Mouse (Mus musculus): ENCODE measurements at regions not wholly inside any gene's neighbourhood (a gene's known extent, or its start where the extent isn't known, plus 50 kb on each side); places are given as distances from the start of the nearest gene placed in this dataset.

DNA sequence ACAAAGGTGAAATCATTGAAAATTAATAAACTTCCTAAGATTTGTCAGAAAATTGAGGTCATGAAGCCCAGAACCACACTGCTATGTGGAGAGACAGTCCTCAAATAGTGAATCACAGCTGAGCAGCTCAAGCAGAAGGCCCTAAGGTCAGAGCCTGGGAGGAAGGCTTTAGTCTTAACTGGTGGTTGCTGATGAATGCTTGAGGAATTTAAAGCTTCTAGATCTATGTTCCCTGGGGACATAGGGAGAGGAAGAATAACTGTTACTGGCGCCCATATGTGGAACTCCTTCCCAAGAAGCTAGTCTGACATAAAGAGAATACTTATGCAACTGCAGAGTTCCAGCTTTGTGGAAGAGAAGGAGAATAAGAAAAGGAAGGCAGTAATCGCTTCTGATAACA is 919.5 kb downstream of the D3Ertd751e start:
- no peak for DNase-seq (ENCODE audit: low spot score)

DNA sequence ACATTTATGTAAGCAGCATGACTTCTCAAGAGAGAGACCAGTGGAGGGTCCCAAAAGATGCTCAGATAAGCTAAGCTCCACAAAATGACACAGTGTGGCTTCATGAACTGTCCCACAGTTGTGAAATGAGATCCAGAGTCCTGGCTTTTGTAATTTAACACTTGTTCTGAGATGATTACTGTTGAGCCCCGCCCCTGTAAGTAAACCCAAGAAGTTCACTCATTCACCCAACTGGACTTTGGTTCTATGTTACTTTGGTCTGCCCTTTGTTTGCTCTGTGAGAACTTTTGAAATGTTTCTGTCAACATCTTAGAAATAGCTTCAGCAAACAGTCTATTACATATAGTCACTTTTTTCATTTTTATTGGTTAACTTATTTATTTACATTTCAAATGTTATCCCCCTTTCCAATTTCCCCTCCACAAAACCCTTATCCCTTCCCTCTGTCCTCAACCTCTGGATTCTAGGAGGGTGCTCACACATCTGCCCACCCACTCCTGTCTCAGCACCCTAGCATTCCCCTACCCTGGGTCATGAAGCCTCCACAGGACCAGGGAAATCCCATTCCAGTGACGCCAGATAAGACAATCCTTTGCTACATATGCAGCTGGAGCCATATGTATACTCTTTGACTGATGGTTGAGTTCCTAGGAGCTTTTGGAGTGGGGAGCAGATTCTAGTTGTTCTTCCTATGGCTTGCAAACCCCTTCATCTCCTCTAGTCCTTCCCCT is 934.4 kb downstream of the D3Ertd751e start:
- no peak for DNase-seq (ENCODE audit: low spot score)

DNA sequence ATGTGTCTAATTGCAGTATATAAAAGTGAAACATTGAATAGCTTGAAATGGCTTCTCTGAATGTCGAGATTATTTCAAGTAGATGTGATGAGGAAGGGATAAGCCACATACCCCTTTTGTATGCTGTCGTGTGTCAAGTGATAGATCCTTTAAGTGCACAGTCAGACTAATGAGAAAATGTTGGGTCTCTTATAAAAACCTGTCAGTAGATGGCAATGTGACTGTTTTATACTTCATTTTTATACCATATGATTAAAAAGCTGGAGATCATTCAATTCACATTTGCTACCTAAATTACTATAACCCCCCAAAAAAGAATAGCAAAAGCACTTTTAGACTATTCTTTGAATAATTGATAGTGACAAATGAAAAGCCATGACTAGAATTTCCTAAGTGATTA is 952.3 kb downstream of the D3Ertd751e start:
- DNase-seq (ENCODE audit: low spot score) = no peak

DNA sequence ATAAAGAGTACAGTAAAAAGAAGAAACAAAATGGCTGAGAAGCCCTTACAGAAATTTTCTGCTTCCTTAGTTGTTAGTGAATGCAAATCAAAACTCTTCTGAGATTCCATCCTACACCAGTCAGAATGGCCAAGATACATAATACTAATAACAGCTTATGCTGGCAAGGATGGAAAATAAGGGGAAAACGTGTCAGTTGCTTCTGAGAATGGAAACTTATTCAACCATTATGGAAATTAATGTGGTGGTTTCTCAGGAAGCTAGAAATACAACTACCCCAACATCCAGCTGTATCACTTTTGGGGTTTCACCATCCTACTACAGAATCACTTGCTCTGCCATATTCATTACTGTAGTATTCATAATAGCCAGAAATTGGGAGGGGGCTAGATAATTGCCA is 996.5 kb downstream of the D3Ertd751e start:
- DNase-seq (ENCODE audit: low spot score) = no peak

DNA sequence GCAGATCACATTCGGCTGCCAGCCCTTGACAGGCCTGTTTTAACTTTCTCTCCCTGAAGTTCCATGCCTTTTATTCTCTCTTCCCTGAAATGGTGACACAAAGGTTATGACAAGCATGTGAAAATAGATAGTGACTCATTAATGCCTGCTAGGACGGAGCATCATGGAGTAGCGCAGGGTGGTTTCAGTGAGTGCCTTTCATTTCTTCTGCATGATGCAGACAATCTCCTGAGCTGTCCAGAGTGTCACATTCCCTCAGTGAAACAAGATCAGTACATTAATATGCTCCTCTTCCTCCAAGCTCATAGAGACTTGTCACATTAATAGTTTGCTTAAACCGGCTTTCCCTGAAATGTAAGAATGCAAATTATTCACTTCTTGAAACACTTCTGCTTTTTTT is 1010.7 kb downstream of the D3Ertd751e start:
- DNase-seq (ENCODE audit: low spot score) = no peak

DNA sequence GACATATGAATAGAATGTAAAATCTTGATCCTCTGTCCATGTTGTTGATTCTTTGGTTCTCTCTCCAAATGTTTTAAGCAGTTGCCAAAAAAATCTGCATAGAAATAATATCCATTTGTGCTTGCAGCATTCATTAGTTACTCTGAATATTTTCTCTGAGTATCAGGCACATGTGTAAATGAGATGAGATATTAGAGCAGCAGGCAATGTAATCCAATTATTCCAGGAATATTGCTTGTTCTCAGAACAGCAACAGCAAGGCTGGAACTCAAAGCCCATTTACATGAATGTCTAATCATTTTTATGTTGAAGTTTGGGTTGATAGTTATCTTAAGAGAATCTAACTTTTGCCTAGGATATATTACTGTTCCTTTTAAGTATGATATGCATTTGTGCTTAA is 1014.9 kb downstream of the D3Ertd751e start:
- DNase-seq (ENCODE audit: low spot score) = no peak

DNA sequence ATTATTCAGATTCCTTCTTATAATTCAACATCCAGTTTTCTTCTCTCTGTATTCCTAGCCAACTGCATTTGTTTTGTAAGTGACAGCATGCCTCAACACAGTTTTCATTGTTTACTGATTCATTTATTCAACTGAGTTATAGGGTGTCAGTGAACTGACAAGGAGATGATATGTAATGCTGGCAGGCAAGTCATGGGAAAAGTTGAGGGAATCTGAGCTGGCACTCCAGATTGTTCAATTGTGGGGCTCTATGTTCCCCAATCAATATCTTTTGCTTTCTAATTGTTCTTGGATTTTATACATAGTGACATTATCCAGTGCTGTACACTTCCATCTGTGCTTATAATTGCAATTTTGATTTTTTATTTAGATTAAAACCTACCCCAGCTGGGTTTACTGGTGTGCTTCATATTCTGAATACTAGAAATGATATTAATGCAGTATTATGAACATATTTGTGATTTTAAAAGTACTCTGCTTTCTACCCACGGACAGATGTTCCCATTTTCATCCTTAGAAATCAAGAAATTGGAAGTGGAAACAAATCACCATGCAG is 1015.5 kb downstream of the D3Ertd751e start:
- DNase-seq (ENCODE audit: low spot score) = no peak

DNA sequence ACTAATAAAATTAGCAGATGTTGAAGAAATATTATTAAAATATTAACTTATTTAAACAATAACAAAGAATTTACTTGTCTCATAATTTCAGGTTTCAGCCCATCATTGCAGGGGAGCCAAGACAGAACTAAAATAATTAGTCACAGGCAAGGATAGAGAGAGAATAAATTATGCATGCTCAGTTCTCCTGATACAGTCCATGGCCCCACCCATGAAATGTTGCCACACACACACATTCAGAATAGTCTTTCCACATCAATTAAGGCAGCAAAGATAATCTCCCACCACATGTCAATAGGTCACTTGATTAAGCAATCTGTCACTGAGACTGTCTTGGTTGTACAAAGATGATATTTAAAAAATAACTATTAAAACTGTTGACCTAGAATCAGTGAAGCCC is 1019.8 kb downstream of the D3Ertd751e start:
- no peak for DNase-seq (ENCODE audit: low spot score)

DNA sequence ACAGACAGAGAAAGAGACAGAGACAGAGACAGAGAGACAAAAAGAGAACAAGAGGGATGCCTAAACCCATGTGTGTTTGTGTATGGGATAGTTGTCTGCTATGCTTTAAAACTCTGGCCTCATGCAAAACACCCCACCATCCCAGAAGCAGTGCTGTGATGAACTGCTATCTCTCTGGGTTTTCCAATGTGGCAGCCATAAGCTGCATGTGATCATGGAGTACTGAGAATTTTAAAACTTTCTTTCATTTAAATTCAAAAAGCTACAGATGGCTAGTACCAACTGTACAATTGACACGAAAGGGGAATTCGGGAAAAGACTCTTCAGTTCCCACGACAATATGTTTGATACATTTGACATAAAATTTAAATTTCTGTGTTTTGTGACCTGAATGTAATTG is 1041.1 kb downstream of the D3Ertd751e start:
- no peak for DNase-seq (ENCODE audit: low spot score)

DNA sequence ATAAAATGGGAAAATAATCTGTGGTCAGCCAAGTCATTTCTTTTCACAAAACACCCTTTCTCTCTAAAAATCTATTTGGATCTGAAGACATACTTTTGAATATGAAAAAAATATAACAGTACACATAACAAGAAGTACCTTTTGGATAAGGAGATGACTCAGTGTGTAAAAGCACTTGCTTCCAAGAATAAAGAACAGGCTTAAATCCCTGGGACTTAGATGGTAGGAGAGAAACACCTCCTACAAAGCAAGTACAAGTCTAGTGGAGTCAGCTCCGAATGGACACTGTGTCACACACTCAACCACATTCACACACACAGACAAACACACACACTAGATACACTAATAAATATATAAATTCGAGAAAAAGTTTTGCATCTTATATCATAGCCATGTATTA is 1041.8 kb downstream of the D3Ertd751e start:
- DNase-seq (ENCODE audit: low spot score) = no peak

DNA sequence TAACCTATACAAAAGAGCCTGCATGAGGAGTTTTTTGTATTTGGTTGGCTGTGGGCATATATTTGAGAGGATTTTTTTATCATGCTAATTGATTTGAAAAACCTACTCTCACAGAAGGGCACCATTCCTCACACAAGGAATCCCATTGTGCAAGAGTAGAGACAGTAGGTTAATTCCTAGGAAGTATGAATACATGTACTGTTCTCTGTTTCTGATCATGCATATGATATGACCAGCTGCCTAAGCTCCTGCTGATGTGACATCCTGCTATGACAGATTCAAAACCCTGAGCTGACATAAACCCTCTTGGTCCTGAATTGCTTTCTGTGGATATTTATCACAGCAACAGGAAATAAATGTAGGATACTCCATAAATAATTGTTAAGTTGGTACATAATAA is 1048.0 kb downstream of the D3Ertd751e start:
- DNase-seq (ENCODE audit: low spot score) = peak; percentile 6

DNA sequence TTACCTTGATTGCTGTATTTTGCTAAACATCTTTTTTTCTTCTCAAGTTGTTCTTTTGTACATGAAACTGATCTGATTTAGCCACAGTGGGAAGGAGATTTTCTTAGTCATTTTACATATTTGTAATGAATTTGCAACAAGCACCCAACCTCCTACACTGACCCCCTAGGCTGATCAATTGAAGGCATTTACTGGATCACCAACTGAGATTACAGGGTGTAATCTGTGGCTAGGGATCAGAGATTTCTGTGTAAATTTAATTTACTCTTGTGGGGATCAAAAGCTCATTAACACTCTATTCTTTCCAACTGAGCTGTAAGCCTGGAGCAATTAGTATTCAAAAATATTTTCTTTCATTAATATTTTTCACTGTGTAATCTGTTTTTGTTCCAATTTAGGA is 1049.5 kb downstream of the D3Ertd751e start:
- DNase-seq (ENCODE audit: low spot score) = no peak

DNA sequence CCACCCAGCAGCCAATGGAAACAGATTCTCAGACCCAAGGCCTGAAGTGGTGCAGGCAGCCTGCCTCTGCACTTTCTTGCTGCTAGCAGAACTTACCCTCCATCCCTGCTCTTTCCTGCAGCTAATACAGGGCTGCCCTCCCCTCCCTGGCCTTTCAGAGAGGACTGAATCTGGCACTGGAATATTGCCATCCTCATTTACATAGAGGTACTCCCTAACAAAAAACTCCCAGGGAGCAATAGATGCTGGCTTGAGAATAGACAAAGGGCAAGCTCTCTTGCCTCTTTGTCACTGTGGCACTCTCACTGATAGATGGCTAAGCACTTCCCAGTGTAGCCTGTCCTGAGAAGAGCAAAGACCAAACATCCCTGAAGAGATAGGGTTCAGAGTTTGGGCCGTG is 1088.0 kb downstream of the D3Ertd751e start:
- no peak for DNase-seq (ENCODE audit: low spot score)

DNA sequence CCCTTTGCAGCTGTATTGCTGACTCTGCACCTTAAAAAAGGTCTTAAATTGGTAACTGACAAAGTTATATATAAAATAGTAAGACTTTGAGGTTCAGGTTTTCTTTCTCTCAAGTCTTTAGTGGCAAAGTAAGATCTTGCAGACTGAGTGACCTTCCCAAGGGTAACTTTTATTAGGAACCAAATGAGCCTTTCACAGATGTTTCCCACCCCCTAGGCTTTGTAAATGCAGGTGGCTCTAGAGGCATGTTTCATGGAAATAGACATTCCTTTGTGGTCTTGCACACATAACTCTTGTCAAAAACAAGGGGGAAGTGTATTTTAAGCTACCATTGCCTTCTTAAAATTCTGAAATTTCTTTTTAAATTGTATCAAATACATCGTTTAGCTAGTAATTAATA is 1125.0 kb downstream of the D3Ertd751e start:
- no peak for DNase-seq (ENCODE audit: low spot score)

DNA sequence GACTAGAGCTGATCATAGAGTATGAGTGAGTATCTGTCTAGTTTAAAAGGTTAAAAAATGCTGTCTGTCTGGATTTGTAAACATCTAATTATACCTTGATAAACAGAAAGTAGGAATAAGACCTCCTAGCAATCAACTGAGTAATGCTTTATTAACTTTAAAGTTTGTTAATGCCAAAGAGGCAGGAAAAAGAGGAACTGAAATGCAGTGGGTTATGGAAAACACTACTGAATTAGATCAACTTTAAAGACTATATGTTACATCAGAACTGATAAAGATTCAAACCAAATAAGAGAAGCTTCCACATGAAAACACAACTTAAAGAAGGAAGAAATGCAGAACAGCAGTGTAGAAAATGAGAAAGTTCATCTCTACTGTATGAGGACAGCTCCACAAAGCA is 1136.6 kb downstream of the D3Ertd751e start:
- no peak for DNase-seq (ENCODE audit: low spot score)

DNA sequence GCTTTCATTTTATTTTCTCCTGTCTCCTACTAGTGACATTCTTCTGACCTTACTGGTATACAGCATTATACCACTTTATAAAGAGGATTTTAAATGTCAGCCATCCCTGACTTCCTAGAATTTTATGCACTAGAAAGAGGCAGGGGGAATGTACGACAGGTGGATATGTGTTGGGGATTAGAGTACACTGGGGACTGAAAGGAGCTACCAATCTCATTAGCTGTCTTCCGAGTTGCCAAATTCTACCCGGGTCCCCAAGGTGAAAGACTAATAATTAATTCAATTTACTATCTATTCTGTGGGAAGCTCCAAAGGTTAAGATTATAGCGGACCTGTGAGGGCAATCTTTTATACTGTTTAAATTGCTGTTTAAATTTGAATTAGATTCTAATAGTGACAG is 1142.1 kb downstream of the D3Ertd751e start:
- no peak for DNase-seq (ENCODE audit: low spot score)

DNA sequence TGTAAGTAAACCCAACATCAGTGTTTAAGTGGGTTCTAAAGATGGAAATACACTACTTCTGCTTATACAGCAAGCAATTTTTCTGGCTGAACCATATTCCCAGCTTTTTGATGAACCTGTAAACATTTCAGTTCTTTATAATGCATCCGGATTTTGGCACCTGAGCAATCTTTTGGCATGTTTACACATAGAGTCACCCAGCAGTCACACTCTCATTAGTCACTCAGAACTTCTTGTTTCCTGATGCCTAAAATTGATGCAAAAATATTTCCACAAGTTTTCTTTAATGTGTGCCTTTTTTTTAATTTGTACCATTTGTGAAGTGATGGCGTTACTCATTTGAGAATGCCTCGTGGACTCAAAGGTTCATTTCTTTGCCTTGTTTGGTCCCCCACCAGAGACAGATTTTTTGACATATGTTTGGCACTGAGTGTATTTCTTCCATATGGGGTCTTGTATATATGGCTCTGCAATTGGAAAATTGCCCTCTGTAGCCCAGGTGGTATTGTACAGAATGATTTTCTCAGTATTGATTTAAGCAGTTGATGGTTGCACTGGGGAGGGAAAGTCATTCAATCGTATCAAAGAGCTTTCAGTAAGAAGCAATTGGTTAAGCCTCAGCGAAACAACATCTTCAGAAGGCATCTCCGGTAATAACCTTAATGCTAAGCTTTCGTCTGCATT is 1149.7 kb downstream of the D3Ertd751e start:
- no peak for DNase-seq (ENCODE audit: low spot score)

DNA sequence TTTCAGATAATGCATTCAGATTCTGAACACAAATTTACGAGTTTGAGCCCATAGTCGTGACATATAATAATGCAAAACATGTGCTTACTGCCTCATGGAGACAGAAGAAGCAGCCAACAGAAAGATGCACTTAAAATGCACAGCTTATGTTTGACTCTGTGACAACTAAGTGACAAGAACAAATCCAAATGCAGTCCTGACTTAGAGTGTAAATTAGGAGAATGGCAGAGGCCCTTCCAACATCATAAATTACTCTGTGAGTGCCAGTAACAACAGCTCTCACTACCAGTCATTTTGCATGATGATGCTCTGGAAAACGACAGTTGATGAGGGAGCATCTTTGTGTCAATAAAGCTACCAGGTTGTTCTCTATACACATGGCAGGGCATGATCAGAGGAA is 1153.4 kb downstream of the D3Ertd751e start:
- no peak for DNase-seq (ENCODE audit: low spot score)

DNA sequence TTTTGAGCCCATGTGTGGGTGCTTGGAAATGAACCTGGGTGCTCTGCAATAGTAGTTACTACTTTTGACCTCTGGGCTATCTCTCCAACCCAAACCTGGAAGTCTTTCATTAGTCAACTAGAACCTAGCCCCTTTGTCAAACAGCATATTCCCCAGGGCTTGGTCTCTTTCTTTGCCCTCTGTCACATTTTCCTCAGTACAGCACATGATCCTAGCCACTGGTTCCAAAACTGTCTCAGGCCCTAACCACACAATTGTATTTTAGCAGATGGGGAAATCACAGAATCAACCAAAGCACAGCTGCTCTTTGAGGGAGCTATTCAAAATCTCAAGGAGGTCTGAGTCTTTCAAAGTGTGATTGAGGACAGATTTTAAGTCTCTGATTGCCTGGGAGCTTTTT is 1155.5 kb downstream of the D3Ertd751e start:
- no peak for DNase-seq (ENCODE audit: low spot score)

DNA sequence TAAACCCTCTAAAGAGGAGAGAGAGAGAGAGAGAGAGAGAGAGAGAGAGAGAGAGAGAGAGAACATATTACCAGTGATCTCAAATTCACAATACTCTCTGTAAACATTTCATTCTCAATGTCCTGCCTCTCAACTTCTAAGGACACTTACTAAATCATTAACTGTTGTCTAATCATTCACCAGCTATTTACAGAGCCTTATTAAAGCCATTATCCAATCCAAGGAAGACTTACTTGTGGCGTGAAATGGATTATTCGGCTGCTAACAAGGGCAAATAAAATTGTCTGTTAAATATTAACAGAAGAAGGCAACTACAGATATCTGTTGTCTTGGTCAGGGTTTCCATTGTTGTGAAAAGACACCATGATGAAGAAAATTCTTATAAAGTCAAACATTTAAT is 1156.5 kb downstream of the D3Ertd751e start:
- DNase-seq (ENCODE audit: low spot score) = no peak

DNA sequence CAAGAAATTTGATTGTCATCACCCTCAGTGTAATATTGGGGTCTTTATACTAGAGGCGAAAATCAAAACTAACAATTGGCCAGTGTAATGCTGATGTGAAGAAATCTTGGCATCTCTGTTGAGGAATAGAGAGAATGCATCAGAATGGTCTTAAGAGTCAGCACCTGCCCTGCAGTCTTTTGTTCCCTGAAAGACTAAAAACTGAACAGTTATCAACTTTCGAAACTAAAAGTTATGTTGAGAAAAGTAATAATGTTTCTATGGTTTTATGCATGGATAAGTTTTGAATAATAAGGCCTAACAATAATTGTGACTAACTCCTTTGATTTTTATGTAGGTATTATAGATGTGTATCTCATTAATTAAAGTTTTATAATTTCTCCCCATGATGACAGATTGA is 1158.6 kb downstream of the D3Ertd751e start:
- no peak for DNase-seq (ENCODE audit: low spot score)

DNA sequence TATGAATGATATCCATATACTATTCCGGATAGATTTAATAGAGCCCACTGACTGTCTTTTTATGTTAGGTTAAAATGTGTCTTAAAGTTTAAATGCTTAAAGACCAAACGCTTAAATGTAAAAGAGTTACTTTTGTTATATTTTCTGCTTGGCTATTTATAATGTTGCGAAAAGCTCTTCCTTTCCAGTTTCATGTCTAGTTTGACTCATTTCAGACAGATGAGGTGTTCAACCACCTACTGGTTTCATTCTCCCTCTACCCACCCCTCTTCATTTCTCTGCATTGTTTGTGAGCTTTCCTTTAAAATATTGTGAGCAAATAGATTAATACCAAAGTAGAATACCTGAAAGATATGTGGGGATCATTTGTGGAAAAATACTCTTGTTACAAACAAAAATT is 1163.8 kb downstream of the D3Ertd751e start:
- no peak for DNase-seq (ENCODE audit: low spot score)

DNA sequence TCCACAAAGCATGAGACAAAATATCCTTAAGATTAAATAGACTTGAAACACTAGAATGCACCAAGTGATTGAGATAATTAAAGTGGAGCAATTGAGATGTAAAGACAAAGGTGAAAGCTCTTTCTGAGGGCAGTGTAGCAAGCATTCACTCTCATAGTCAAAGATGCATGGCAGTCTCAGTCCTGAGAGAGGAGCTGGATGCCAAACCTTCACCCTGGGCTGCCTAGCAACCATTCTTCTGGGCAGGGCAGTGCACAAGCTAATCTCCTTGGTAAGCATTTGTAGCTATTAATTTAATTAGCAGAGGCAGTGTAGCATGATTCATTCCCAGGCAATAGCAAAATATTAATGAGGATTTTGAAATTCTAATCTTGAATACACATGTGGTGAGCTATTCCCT is 1166.0 kb downstream of the D3Ertd751e start:
- peak; percentile 48 for DNase-seq (ENCODE audit: low spot score)

DNA sequence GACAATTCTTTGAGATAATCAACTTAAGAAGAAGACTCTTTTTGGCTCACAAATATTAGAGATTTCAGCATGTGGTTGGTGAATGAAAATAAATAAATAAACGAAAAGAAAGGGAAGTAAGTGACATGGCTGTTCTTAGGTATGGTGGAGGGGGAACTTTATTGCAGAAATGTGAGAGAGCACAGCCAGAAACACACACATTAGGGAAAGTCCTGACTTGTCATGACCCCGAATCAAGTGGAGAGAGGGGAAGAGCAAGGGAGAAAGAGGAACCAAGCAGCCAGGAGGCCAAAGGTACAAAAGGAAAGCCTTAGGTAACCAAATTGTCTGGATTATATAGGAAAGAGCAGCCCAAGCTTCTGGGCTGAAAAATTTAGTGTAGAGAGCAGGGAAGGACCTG is 1172.7 kb downstream of the D3Ertd751e start:
- DNase-seq (ENCODE audit: low spot score) = no peak
